Mouse (Mus musculus) forebrain, embryonic 11.5 days (tissue): ENCODE measurements around the gene Btbd6. TPM values are rescaled to one million over a fixed set of nuclear protein-coding genes. Genes with fewer than 3 reads are reported as not detected.

Experiments
- ATAC-seq: fragments of 200-750 bp; cut with Nextera tagmentation; replicated peaks from 2 replicates; pipeline ENCODE4 v1.8.0; 2017; ENCODE audit warnings: moderate TSS enrichment; ENCODE audit not compliant: low FRiP score
- DNase-seq: peaks from one replicate; pipeline ENCODE4 v3.0.0-alpha.2; 2017; ENCODE audit warnings: low spot score
- H3K27ac ChIP-seq: fragments of 300-500 bp; sonication (generic); 2 replicates; pipeline ENCODE4 v1.5.1; 2014; ENCODE audit warnings: low read depth, low read length
- H3K27me3 ChIP-seq: fragments of 300-500 bp; sonication (generic); 2 replicates; pipeline ENCODE4 v1.6.1; 2014; ENCODE audit warnings: mild to moderate bottlenecking, low read length, mixed read lengths; ENCODE audit not compliant: control insufficient read depth, insufficient read depth
- H3K36me3 ChIP-seq: fragments of 300-500 bp; sonication (generic); 2 replicates; pipeline ENCODE4 v1.6.1; 2014; ENCODE audit warnings: mild to moderate bottlenecking, low read length, moderate library complexity, mixed read lengths; ENCODE audit not compliant: control insufficient read depth, insufficient read depth
- H3K4me1 ChIP-seq: fragments of 300-500 bp; sonication (generic); replicated peaks from 2 replicates; pipeline ENCODE4 v1.6.1; 2014; ENCODE audit warnings: low read length, mixed read lengths; ENCODE audit not compliant: control insufficient read depth, insufficient read depth
- H3K4me2 ChIP-seq: fragments of 300-500 bp; sonication (generic); 2 replicates; pipeline ENCODE4 v1.6.1; 2014; ENCODE audit warnings: low read depth, mild to moderate bottlenecking, low read length, moderate library complexity, mixed read lengths; ENCODE audit not compliant: severe bottlenecking
- H3K4me3 ChIP-seq: fragments of 300-500 bp; sonication (generic); 2 replicates; pipeline ENCODE4 v1.5.1; 2014; ENCODE audit warnings: low read depth, low read length
- H3K9ac ChIP-seq: fragments of 300-500 bp; sonication (generic); 2 replicates; pipeline ENCODE4 v1.6.1; 2014; ENCODE audit warnings: low read length
- H3K9me3 ChIP-seq: fragments of 300-500 bp; sonication (generic); 2 replicates; pipeline ENCODE4 v1.6.1; 2016; ENCODE audit warnings: low read length, mixed read lengths; ENCODE audit not compliant: control insufficient read depth
- WGBS: fragments of 180-500 bp; shearing (Covaris S2); extraction: QIAGEN DNeasy Blood & Tissue Kit; methylation state at CpG from one replicate; pipeline ENCODE4 v1.1.7; 2014; 5-methylcytosine and 5-hydroxymethylcytosine counted together
- polyA plus RNA-seq: library from polyadenylated mRNA; unstranded; fragments of >200 nt; fragmentation: Nextera tagmentation; extraction: Ambion mirVana; gene quantifications from 2 replicates; pipeline ENCODE4 v1.2.1, GENCODE M21; 2014

The Btbd6 gene
- polyA plus RNA-seq, 1 experiment from 2014 or later, result 26.7 TPM

- peaks cover 14% of the 10 kb centered on the region for H3K4me1 ChIP-seq
- H3K9me3 ChIP-seq, result no peaks in the 10 kb centered on the region
- H3K4me3 ChIP-seq, result peak overlapping the region; percentile 58
- no peaks in the 10 kb centered on the region for H3K27me3 ChIP-seq
- H3K27ac ChIP-seq, result peak overlapping the region; percentile 77
- peak; percentile 95 for DNase-seq
- H3K36me3 ChIP-seq, result no peaks in the 10 kb centered on the region
- peak overlapping the region; percentile 89 for H3K9ac ChIP-seq
- peak overlapping the region; percentile 94 for H3K4me2 ChIP-seq
- ATAC-seq, result peak; percentile 87
- WGBS, result under 1% methylated on average over 46 of the region's 58 CpGs
Observed at GRCm38 (mm10) chr12:112950040-112950760, 26.1 kb upstream of the Btbd6 start.

- ATAC-seq (peak; percentile 42), DNase-seq (no peak)
- peak overlapping the region; percentile 37 for H3K27ac ChIP-seq
- H3K9ac ChIP-seq, result peak overlapping the region; percentile 89
- H3K9me3 ChIP-seq, result no peaks in the 10 kb centered on the region
- peaks cover 14% of the 10 kb centered on the region for H3K4me1 ChIP-seq
- WGBS, result 12% methylated on average over 6 of the region's 6 CpGs
- H3K4me3 ChIP-seq, result peak overlapping the region; percentile 58
- peak overlapping the region; percentile 94 for H3K4me2 ChIP-seq
- H3K36me3 ChIP-seq, result no peaks in the 10 kb centered on the region
- H3K27me3 ChIP-seq, result no peaks in the 10 kb centered on the region
Observed at GRCm38 (mm10) chr12:112950761-112951129, 25.5 kb upstream of the Btbd6 start.

GRCm38 (mm10) chr12:112951150-112951842, 25.0 kb upstream of the Btbd6 start:
- H3K9me3 ChIP-seq, result no peaks in the 10 kb centered on the region
- H3K4me3 ChIP-seq, result no peak overlapping the region
- ATAC-seq, result no peak
- no peaks in the 10 kb centered on the region for H3K27me3 ChIP-seq
- H3K4me1 ChIP-seq, result peaks cover 14% of the 10 kb centered on the region
- peak overlapping the region; percentile 37 for H3K27ac ChIP-seq
- DNase-seq, result no peak
- no peaks in the 10 kb centered on the region for H3K36me3 ChIP-seq
- peak overlapping the region; percentile 89 for H3K9ac ChIP-seq
- WGBS, result 40% methylated on average over 7 of the region's 7 CpGs
- H3K4me2 ChIP-seq, result no peak overlapping the region

GRCm38 (mm10) chr12:112952433-112952832, 23.8 kb upstream of the Btbd6 start:
- H3K9me3 ChIP-seq, result no peaks in the 10 kb centered on the region
- WGBS, result 84% methylated on average over 8 of the region's 8 CpGs
- no peak overlapping the region for H3K27ac ChIP-seq

GRCm38 (mm10) chr12:112952926-112953565, 23.2 kb upstream of the Btbd6 start:
- no peak overlapping the region for H3K27ac ChIP-seq
- H3K4me1 ChIP-seq, result peaks cover 14% of the 10 kb centered on the region
- H3K9ac ChIP-seq, result no peak overlapping the region
- DNase-seq, result no peak
- ATAC-seq, result no peak
- H3K9me3 ChIP-seq, result no peaks in the 10 kb centered on the region
- H3K36me3 ChIP-seq, result no peaks in the 10 kb centered on the region
- H3K27me3 ChIP-seq, result no peaks in the 10 kb centered on the region
- H3K4me3 ChIP-seq, result no peak overlapping the region
- WGBS, result 72% methylated on average over 3 of the region's 3 CpGs
- no peak overlapping the region for H3K4me2 ChIP-seq

More at GRCm38 (mm10) chr12:112952433-112952832, 23.8 kb upstream of the Btbd6 start:
- H3K27me3 ChIP-seq, result no peaks in the 10 kb centered on the region
- no peak overlapping the region for H3K4me3 ChIP-seq
- H3K4me2 ChIP-seq, result no peak overlapping the region
- ATAC-seq (no peak), DNase-seq (no peak)
- peaks cover 14% of the 10 kb centered on the region for H3K4me1 ChIP-seq
- no peaks in the 10 kb centered on the region for H3K36me3 ChIP-seq
- H3K9ac ChIP-seq, result no peak overlapping the region

- peaks cover 5% of the 10 kb centered on the region; the same call in 1 of the 2 replicates for H3K36me3 ChIP-seq
- peaks cover 7% of the 10 kb centered on the region for H3K4me1 ChIP-seq
- no peaks in the 10 kb centered on the region for H3K9me3 ChIP-seq
- ATAC-seq, result peak; percentile 53
- 30% methylated on average over 4 of the region's 4 CpGs for WGBS
- peak; percentile 81 for DNase-seq
- no peak overlapping the region for H3K27ac ChIP-seq
- no peak overlapping the region for H3K4me2 ChIP-seq
- no peaks in the 10 kb centered on the region for H3K27me3 ChIP-seq
- no peak overlapping the region for H3K9ac ChIP-seq
- H3K4me3 ChIP-seq, result no peak overlapping the region
Observed at GRCm38 (mm10) chr12:112955800-112956199, 20.5 kb upstream of the Btbd6 start.

- Histone ChIP-seq H3K9ac (no peak overlapping the region), H3K4me2 (no peak overlapping the region), H3K4me1 (no peaks in the 10 kb centered on the region), H3K4me3 (no peak overlapping the region), H3K27ac (no peak overlapping the region), H3K36me3 (peaks cover 11% of the 10 kb centered on the region; the same call in 1 of the 2 replicates), H3K27me3 (no peaks in the 10 kb centered on the region), H3K9me3 (no peaks in the 10 kb centered on the region)
- DNase-seq (peak; percentile 72), ATAC-seq (0 out of 2 replicates have a peak, but pooled peaks have one; percentile 35)
- WGBS, result 41% methylated on average over 4 of the region's 4 CpGs
Observed at GRCm38 (mm10) chr12:112958303-112958702, 18.0 kb upstream of the Btbd6 start.

GRCm38 (mm10) chr12:112959421-112959820, 16.9 kb upstream of the Btbd6 start:
- Histone ChIP-seq H3K4me2 (no peak overlapping the region), H3K36me3 (peaks cover 11% of the 10 kb centered on the region; the same call in 1 of the 2 replicates), H3K4me3 (no peak overlapping the region), H3K27me3 (no peaks in the 10 kb centered on the region), H3K9ac (no peak overlapping the region), H3K4me1 (no peaks in the 10 kb centered on the region), H3K27ac (no peak overlapping the region), H3K9me3 (no peaks in the 10 kb centered on the region)
- DNase-seq (no peak), ATAC-seq (no peak)
- WGBS, result 85% methylated on average over 8 of the region's 8 CpGs
